Mouse (Mus musculus) thymus, adult 2 months (tissue): ENCODE measurements around the gene Nipsnap3b. TPM values are rescaled to one million over a fixed set of nuclear protein-coding genes. Genes with fewer than 3 reads are reported as not detected.

Experiments used
- DNase-seq: peaks from one replicate; pipeline ENCODE4 v3.0.0; 2021
- H3K27ac ChIP-seq: fragments of 200-500 bp; 2 replicates; pipeline ENCODE4 v1.5.1; 2012; ENCODE audit warnings: low read length, control low read depth; ENCODE audit not compliant: control insufficient read depth, insufficient read depth
- H3K27me3 ChIP-seq: fragments of 200-500 bp; 2 replicates; pipeline ENCODE4 v1.6.1; 2012; ENCODE audit warnings: mild to moderate bottlenecking, low read length, moderate library complexity, mixed read lengths; ENCODE audit not compliant: control insufficient read depth, insufficient read depth
- H3K36me3 ChIP-seq: fragments of 200-500 bp; 2 replicates; pipeline ENCODE4 v1.6.1; 2012; ENCODE audit warnings: mild to moderate bottlenecking, low read length, moderate library complexity; ENCODE audit not compliant: control insufficient read depth, insufficient read depth
- H3K4me1 ChIP-seq: fragments of 200-500 bp; replicated peaks from 2 replicates; pipeline ENCODE4 v1.6.1; 2012; ENCODE audit warnings: low read length; ENCODE audit not compliant: control insufficient read depth, insufficient read depth
- H3K4me3 ChIP-seq: fragments of 200-500 bp; 2 replicates; pipeline ENCODE4 v1.5.1; 2012; ENCODE audit warnings: mild to moderate bottlenecking, low read length, control low read depth, moderate library complexity; ENCODE audit not compliant: control insufficient read depth, insufficient read depth
- CTCF ChIP-seq: fragments of 200-500 bp; IDR thresholded peaks from 2 replicates; pipeline ENCODE4 v1.5.1; 2012; ENCODE audit warnings: mild to moderate bottlenecking, control low read depth, low read length, moderate library complexity, borderline replicate concordance; ENCODE audit not compliant: control insufficient read depth, poor library complexity, insufficient read depth; ENCODE audit errors: extremely low read depth
- POLR2A ChIP-seq: fragments of 200-500 bp; IDR thresholded peaks from 2 replicates; pipeline ENCODE4 v1.6.1; 2012; ENCODE audit warnings: mild to moderate bottlenecking, low read length, control low read depth, moderate library complexity; ENCODE audit not compliant: control insufficient read depth, poor library complexity, insufficient read depth; ENCODE audit errors: extremely low read depth
- WGBS: fragments of 180-500 bp; shearing (Covaris S2); methylation state at CpG from one replicate; pipeline ENCODE4 v1.1.7; 2018; 5-methylcytosine and 5-hydroxymethylcytosine counted together
- polyA plus RNA-seq: library from polyadenylated mRNA; depleted of rRNA; stranded (reverse); fragments of >200 nt; gene quantifications from 2 replicates; pipeline ENCODE4 v1.2.3, GENCODE M21; 2012

Gene Nipsnap3b
- polyA plus RNA-seq, 1 experiment = 23.2 TPM

DNA sequence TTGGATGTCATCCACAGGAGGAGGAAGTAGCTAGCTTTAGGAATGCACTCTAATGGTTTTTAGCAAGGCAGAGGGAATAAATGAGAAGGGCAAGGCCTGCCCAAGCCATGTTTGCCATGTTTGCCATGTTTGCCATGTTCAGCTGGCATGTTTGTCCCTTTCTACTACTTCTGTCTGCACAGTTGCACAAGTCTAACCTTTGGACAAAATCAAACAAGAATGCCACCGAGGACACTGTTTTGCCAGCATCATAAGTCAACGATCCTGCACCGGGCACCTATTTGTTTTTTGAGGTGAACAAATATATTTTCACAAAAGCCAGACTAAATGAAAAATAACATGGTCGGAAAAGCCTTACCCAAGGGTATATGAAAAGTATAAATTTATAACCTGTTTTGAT is 1.8 kb upstream of the Nipsnap3b start:
- 95% methylated on average over 4 of the region's 4 CpGs for WGBS
- H3K27me3 ChIP-seq = no peaks in the 10 kb centered on the region
- no peak overlapping the region for H3K4me3 ChIP-seq
- H3K36me3 ChIP-seq = no peaks in the 10 kb centered on the region
- no peak overlapping the region for H3K27ac ChIP-seq
- no peak for TF ChIP-seq POLR2A
- no peak for TF ChIP-seq CTCF
- H3K4me1 ChIP-seq = peaks cover 7% of the 10 kb centered on the region
- no peak for DNase-seq

DNA sequence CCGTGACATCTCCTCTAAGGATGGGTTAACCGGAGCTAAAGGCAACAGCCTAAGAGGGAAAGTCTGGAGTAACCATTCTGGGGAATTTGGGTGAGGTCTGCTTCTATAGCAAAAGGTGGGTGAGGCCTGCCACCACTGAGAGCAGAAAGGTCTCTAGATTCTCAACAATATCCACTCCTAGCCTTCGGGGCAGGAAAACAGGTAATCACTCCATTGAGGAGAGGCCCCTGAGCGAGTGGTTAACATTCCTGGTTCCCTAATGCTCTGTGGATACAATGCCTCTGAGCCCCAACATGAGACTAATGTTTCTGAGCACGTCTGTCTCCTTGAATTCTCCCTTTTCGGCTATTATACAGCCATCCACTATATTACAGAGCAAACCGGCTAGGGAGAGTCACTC is 2.7 kb downstream of the Nipsnap3b start:
- Histone ChIP-seq H3K36me3 (peaks cover 7% of the 10 kb centered on the region), H3K4me3 (no peak overlapping the region), H3K27me3 (no peaks in the 10 kb centered on the region), H3K27ac (no peak overlapping the region), H3K4me1 (peaks cover 7% of the 10 kb centered on the region)
- WGBS = 95% methylated on average over 7 of the region's 7 CpGs
- no peak for TF ChIP-seq POLR2A
- no peak for TF ChIP-seq CTCF
- DNase-seq = no peak

GRCm38 (mm10) chr4:53015024-53015423 is 3.3 kb downstream of the Nipsnap3b start:
- no peaks in the 10 kb centered on the region for H3K27me3 ChIP-seq
- H3K27ac ChIP-seq = no peak overlapping the region
- no peak overlapping the region for H3K4me3 ChIP-seq
- WGBS = 96% methylated on average over 3 of the region's 3 CpGs
- H3K4me1 ChIP-seq = peaks cover 7% of the 10 kb centered on the region
- no peak for DNase-seq
- TF ChIP-seq POLR2A = no peak
- no peak for TF ChIP-seq CTCF
- peaks cover 7% of the 10 kb centered on the region for H3K36me3 ChIP-seq

DNA sequence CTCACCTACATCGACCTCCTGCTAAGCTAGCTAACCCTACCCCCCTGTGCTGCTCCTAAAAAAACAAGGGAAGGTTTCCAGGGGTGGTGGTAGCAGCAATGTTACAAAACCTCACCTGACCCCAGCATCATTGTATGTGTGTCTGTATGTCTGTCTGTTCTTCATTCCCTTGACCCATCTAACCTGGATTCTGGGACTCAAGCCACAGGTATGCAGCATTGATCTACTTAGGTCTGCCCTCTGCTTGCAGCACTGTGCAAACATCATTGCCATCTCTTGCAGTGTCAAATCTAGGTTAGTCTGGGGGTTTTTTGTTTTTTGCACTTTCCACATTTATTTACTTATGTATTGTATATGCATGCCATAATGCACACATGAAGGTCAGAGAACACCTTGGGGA is 6.7 kb downstream of the Nipsnap3b start:
- Histone ChIP-seq H3K4me1 (no peaks in the 10 kb centered on the region), H3K27ac (no peak overlapping the region), H3K27me3 (no peaks in the 10 kb centered on the region), H3K4me3 (no peak overlapping the region), H3K36me3 (peaks cover 11% of the 10 kb centered on the region)
- TF ChIP-seq POLR2A (no peak), CTCF (no peak)
- no peak for DNase-seq
- 91% methylated on average over 1 of the region's 1 CpGs for WGBS

DNA sequence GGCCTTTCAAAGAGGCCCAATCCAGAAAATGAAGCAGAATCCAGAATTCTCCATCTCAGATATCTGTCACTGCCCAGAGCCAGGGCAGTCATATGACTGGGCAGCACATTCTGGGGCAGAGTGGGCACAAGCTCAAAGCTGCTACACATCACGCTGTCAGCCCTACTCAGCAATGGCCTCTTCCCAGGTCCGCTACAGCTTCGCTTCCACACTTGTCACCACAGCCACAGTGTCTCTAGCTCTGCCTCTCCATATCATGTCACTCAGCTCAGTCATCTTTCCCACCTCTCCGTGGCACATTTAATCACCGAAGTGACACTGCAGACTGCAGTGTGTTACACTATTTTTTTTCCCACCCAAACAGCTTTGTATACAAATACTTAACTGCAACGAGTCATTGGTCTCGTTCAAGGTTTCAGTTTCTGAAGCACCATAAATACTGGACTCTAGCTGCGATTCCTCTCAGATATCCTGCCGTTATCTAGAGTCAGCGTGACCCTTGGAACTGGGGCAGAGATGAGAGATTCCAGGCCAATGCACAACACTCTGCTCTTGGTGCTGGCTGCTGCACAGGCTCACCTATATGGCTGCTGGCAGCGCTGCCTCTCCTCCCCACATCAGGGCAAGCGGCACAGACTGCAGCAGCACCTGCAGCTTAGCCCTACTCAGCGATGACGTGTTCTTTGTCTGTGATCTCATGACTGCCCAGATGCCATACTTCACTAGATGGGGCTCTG is 11.7 kb downstream of the Nipsnap3b start:
- Histone ChIP-seq H3K27ac (no peak overlapping the region), H3K4me3 (no peak overlapping the region), H3K4me1 (no peaks in the 10 kb centered on the region), H3K36me3 (peaks cover 4% of the 10 kb centered on the region; the same call in 1 of the 2 replicates), H3K27me3 (no peaks in the 10 kb centered on the region)
- 96% methylated on average over 14 of the region's 14 CpGs for WGBS
- no peak for TF ChIP-seq POLR2A
- TF ChIP-seq CTCF = no peak
- no peak for DNase-seq

DNA sequence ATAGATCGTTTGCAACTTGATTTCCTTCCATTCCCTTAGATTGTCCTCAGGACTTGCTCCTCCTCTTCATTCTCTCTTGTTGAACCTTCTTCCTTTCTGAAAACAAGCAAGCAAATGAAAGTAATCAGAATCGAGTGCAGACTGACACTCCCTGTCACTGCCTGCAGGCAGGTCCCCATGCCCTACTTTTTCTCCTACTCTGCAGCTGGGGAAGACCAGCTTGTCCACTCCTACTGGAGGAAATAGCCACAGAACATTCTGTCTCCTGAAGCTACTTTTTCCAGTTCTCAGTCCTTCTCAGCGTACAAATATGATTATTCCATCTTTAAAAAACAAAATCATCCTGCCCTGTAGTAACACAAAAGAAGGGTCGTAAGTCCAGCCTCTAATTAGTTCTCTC is 12.7 kb downstream of the Nipsnap3b start:
- WGBS = 93% methylated on average over 4 of the region's 4 CpGs

More for the DNA sequence above, 12.7 kb downstream of the Nipsnap3b start:
- no peak overlapping the region for H3K4me3 ChIP-seq
- DNase-seq = no peak
- TF ChIP-seq POLR2A (no peak), CTCF (no peak)
- peaks cover 4% of the 10 kb centered on the region; the same call in 1 of the 2 replicates for H3K36me3 ChIP-seq
- no peak overlapping the region for H3K27ac ChIP-seq
- H3K4me1 ChIP-seq = no peaks in the 10 kb centered on the region
- H3K27me3 ChIP-seq = no peaks in the 10 kb centered on the region
